Mouse (Mus musculus) limb, embryonic 12.5 days (tissue): ENCODE data around the gene Fstl5. TPM values are rescaled to one million over a fixed set of nuclear protein-coding genes. Genes with fewer than 3 reads are reported as not detected.

Experiments used
- ATAC-seq: fragments of 200-750 bp; cut with Nextera tagmentation; 2 replicates; pipeline ENCODE4 v1.8.0; 2017; ENCODE audit warnings: low read depth, moderate TSS enrichment; ENCODE audit not compliant: insufficient number of reproducible peaks, insufficient read depth, low FRiP score, low TSS enrichment
- H3K27ac ChIP-seq: fragments of 300-500 bp; sonication (generic); 2 replicates; pipeline ENCODE4 v1.5.1; 2016; ENCODE audit warnings: mild to moderate bottlenecking, moderate library complexity
- H3K27me3 ChIP-seq: fragments of 300-500 bp; sonication (generic); 2 replicates; pipeline ENCODE4 v1.6.1; 2016; ENCODE audit warnings: mild to moderate bottlenecking, moderate library complexity
- H3K36me3 ChIP-seq: fragments of 300-500 bp; sonication (generic); 2 replicates; pipeline ENCODE4 v1.6.1; 2016; ENCODE audit warnings: mild to moderate bottlenecking, moderate library complexity
- H3K4me1 ChIP-seq: fragments of 300-500 bp; sonication (generic); replicated peaks from 2 replicates; pipeline ENCODE4 v1.6.1; 2016
- H3K4me2 ChIP-seq: fragments of 300-500 bp; sonication (generic); 2 replicates; pipeline ENCODE4 v1.6.1; 2016; ENCODE audit warnings: mild to moderate bottlenecking, moderate library complexity
- H3K4me3 ChIP-seq: fragments of 300-500 bp; sonication (generic); replicated peaks from 2 replicates; pipeline ENCODE4 v1.5.1; 2016; ENCODE audit warnings: mild to moderate bottlenecking
- H3K9ac ChIP-seq: fragments of 300-500 bp; sonication (generic); replicated peaks from 2 replicates; pipeline ENCODE4 v1.6.1; 2016; ENCODE audit warnings: mild to moderate bottlenecking, moderate library complexity
- H3K9me3 ChIP-seq: fragments of 300-500 bp; sonication (generic); 2 replicates; pipeline ENCODE4 v1.6.1; 2016; ENCODE audit warnings: mild to moderate bottlenecking, moderate library complexity
- WGBS: fragments of 180-500 bp; shearing (Covaris S2); methylation state at CpG from one replicate; pipeline ENCODE4 v1.1.7; 2016; 5-methylcytosine and 5-hydroxymethylcytosine counted together
- polyA plus RNA-seq: library from polyadenylated mRNA; unstranded; fragments of >200 nt; fragmentation: Nextera tagmentation; extraction: Ambion mirVana; gene quantifications from 2 replicates; pipeline ENCODE4 v1.2.1, GENCODE M21; 2016

The Fstl5 gene
- 0.13 and 0.33 TPM in 2 replicates for polyA plus RNA-seq

DNA sequence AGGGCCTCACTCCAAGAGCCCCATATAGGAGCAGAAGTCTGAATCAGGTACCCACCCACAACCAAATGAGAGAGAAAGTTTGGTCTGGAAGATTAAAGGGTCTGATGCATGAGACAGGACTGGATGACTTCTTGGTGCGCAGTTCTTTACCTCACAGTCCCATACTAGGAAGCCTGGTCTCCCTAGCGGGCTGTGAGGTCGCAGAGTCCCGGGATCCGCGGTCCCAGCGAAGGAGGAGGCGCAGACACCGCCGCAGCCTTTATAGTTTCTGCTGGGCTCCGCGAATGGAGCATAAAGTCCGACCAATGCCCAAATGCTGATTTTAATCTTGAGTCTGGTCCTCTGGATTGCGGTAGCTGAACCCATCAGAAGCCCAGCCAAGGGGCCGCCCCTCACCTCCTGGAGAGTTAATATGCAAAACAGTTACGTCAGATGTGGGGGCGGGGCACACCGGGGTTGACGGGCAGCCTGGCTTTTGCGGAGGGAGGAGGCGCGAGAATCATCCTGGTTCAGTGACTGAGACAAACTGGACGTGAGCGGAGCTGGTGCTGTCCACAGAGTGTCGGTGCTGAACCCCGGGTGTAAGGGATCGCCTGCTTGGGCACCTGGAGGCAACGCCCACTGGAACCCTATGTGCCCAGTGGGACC is at the start of gene Fstl5:
Gene Fstl5, plus strand, starts transcription at position 211 of the 648 bp plus-strand sequence.
- 2% methylated on average over 28 of the region's 28 CpGs for WGBS
- H3K4me1 ChIP-seq = peaks cover 3% of the 10 kb centered on the region; the same call in 1 of the 2 replicates
- no peaks in the 10 kb centered on the region for H3K27me3 ChIP-seq
- H3K9me3 ChIP-seq = no peaks in the 10 kb centered on the region
- H3K4me2 ChIP-seq = peak within 1 kb of the TSS; percentile 60
- ATAC-seq = peak; percentile 78
- H3K36me3 ChIP-seq = no peaks in the 10 kb centered on the region
- H3K4me3 ChIP-seq = peak within 1 kb of the TSS; percentile 39
- H3K27ac ChIP-seq = no peak within 1 kb of the TSS
- H3K9ac ChIP-seq = no peak within 1 kb of the TSS

DNA sequence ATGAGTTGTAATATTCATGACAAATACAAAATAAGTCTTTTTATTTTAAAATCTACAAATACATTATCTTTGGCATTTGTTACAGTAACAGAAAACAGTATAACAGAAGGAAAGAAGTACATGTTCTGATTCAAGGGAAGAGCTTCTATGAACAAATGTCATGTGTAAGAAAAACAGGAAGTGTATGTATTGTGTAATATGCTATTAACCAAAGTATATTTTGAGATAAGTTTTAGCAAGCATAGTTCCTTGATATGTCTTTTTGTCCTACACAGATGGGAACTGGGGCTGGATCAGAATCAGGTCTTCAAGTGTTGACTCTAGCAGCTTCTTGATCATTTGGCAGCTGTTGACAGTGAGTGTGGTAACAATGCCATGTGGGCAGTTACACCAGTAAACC is 48.5 kb upstream of the Fstl5 start:
- H3K9ac ChIP-seq = no peak overlapping the region
- no peaks in the 10 kb centered on the region for H3K27me3 ChIP-seq
- H3K4me3 ChIP-seq = no peak overlapping the region
- H3K9me3 ChIP-seq = no peaks in the 10 kb centered on the region
- no peak overlapping the region for H3K4me2 ChIP-seq
- ATAC-seq = no peak
- H3K4me1 ChIP-seq = no peaks in the 10 kb centered on the region
- no peak overlapping the region for H3K27ac ChIP-seq
- no peaks in the 10 kb centered on the region for H3K36me3 ChIP-seq

DNA sequence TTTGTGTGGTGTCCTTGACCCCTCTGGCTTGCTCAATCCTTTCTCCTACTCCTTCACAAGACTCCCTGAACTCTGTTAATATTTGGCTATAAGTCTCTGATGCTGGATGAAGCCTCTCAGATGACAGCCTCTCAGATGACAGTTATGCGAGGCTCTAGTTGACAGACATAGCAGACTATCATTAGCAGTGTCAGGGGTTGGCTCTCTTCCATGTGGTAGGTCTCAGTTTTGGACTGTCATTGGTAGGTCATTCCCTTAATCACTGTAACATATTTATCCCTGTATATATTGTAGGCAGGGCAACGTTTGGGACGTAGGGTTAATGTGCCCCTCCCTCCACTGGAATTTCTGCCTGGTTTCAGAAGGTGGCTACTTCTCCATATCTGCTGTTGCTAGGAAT is 22.9 kb upstream of the Fstl5 start:
- no peaks in the 10 kb centered on the region for H3K27me3 ChIP-seq
- H3K9me3 ChIP-seq = no peaks in the 10 kb centered on the region
- no peak overlapping the region for H3K9ac ChIP-seq
- no peaks in the 10 kb centered on the region for H3K4me1 ChIP-seq
- 83% methylated on average over 3 of the region's 3 CpGs for WGBS
- no peaks in the 10 kb centered on the region for H3K36me3 ChIP-seq
- no peak overlapping the region for H3K4me3 ChIP-seq
- no peak for ATAC-seq
- no peak overlapping the region for H3K27ac ChIP-seq
- H3K4me2 ChIP-seq = no peak overlapping the region

DNA sequence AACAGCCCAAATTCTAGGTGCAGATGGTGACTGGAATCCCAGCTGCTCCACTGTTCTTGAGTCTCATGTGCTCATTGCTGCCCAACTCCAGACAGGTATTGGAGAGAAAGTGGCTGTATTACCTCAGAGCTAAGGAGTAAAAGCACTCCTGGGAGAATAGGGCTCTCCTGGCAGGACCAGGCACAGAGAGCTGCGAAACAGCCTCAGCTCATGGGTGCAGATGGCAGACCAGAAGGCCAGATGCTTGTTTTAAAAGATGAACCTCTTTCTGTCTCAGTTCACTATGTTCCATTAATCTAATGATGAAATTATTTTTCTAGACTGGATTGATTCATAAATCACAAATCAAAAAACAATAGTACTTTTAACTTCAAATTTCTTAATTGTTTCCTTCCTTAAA is 12.1 kb upstream of the Fstl5 start:
- H3K4me2 ChIP-seq = no peak overlapping the region
- H3K36me3 ChIP-seq = no peaks in the 10 kb centered on the region
- H3K27me3 ChIP-seq = no peaks in the 10 kb centered on the region
- 79% methylated on average over 1 of the region's 1 CpGs for WGBS
- no peaks in the 10 kb centered on the region for H3K9me3 ChIP-seq
- H3K4me1 ChIP-seq = no peaks in the 10 kb centered on the region
- no peak overlapping the region for H3K27ac ChIP-seq
- no peak overlapping the region for H3K4me3 ChIP-seq
- ATAC-seq = no peak
- no peak overlapping the region for H3K9ac ChIP-seq

DNA sequence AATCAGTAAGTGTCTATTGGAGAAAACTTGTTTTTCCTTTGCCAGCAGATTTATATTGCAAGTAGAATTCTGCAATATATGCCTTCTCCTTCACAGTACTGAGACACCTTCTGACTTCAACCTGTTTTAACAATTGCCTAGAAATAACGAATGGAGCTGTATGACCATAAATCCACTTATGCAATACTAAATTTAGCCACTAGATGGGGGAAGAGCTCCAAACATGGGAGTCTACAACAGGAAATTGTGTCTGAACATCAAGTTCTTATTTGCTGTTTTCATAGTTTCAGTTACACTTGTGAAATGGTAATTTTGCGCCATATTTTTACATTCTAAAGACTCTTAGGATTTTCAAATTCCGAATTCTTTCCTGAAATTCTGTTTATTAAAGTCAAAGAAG is 6.2 kb upstream of the Fstl5 start:
- H3K4me3 ChIP-seq = no peak overlapping the region

DNA sequence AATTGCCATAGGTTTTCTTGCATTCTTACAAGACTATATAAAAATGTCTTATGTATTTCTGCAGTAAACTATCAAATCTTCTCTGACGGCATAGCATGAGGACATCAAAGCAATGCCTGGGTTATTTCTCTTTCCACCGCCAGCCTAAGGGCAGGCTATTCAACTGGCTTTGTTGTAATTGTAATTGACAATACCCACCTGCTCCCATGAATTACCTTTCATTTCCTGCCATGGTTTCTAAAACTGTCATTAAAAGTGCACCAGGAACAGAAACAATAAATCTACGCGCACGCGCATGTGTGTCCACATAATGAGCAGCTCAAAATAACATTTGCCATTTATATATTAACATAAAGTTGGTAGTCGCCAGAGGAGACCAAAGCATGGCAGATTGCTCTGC is 1.2 kb upstream of the Fstl5 start:
- Histone ChIP-seq H3K9me3 (no peaks in the 10 kb centered on the region), H3K9ac (no peak overlapping the region), H3K27me3 (no peaks in the 10 kb centered on the region), H3K36me3 (no peaks in the 10 kb centered on the region), H3K4me3 (no peak overlapping the region), H3K27ac (no peak overlapping the region), H3K4me2 (no peak overlapping the region), H3K4me1 (peaks cover 3% of the 10 kb centered on the region; the same call in 1 of the 2 replicates)
- ATAC-seq = no peak
- WGBS = 34% methylated on average over 7 of the region's 7 CpGs

More for the DNA sequence above, 6.2 kb upstream of the Fstl5 start:
- Histone ChIP-seq H3K27me3 (no peaks in the 10 kb centered on the region), H3K27ac (no peak overlapping the region), H3K9me3 (no peaks in the 10 kb centered on the region), H3K36me3 (no peaks in the 10 kb centered on the region), H3K4me2 (no peak overlapping the region), H3K4me1 (no peaks in the 10 kb centered on the region), H3K9ac (no peak overlapping the region)
- WGBS = under 1% methylated on average over 3 of the region's 3 CpGs
- ATAC-seq = no peak

DNA sequence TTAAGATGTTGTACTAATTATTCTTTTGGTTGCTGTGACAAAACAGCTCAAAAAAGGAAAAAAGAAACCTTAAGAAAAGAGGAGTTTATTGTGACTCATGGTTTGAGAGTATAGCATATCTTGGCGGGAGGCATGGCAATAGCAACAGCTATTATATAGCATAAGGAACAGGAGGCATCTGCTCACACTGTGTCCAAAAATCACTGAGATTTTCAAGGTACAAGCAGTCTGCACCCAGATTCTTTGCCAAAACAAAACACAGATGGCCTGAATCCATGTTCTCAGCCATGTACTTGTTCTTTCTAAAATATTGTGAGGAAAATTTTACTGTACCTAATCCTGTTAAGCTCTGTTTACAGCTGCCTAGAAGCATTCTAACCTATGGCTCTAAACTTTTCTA is 66.4 kb downstream of the Fstl5 start:
- WGBS = 97% methylated on average over 1 of the region's 1 CpGs

DNA sequence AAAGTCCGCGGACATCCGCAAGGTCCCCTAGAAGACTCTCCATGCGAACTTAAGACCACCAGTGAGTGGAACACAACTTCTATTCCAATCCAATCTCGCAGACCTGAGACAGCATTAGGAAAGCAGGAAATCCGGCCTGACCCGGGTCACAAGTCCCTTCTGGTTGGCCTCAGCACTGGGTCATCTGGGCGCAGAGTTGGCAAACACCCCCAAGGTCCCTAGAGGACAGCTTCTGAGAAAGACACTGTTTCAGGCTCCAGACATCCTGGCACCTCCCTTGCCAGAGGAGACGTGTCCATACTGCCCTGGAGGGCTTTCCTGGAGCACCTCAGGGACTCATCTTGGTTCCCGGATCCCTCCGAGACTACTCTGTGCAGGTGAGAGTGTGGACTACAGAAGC is 73.8 kb downstream of the Fstl5 start:
- no peak overlapping the region for H3K4me2 ChIP-seq
- no peak overlapping the region for H3K27ac ChIP-seq
- H3K4me1 ChIP-seq = no peaks in the 10 kb centered on the region
- no peak overlapping the region for H3K9ac ChIP-seq
- H3K36me3 ChIP-seq = no peaks in the 10 kb centered on the region
- 90% methylated on average over 11 of the region's 11 CpGs for WGBS
- no peaks in the 10 kb centered on the region for H3K27me3 ChIP-seq
- no peak for ATAC-seq
- no peaks in the 10 kb centered on the region for H3K9me3 ChIP-seq
- H3K4me3 ChIP-seq = no peak overlapping the region

More for the DNA sequence above, 66.4 kb downstream of the Fstl5 start:
- Histone ChIP-seq H3K4me1 (no peaks in the 10 kb centered on the region), H3K4me3 (no peak overlapping the region), H3K9ac (no peak overlapping the region), H3K4me2 (no peak overlapping the region), H3K9me3 (no peaks in the 10 kb centered on the region), H3K27me3 (no peaks in the 10 kb centered on the region), H3K27ac (no peak overlapping the region), H3K36me3 (no peaks in the 10 kb centered on the region)
- no peak for ATAC-seq

DNA sequence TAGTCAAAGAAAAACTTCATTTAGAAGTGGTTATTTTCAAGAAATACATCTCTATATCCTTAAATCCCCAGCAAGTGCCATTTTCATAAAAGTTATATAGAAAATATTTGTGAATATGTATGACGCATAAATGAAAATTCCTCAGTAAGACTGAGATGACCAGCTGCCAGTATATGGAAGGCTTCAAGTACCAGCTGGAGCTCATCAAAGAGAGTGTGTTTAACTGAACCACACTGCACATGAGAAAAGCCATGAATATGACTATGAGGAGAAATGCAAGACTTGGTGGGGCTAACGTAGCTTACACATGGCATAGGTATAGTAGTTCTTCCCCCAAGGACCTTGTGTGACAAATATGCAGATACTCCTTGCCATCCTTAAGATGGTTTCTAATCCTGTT is 164.8 kb downstream of the Fstl5 start:
- no peak for ATAC-seq
- Histone ChIP-seq H3K9me3 (no peaks in the 10 kb centered on the region), H3K36me3 (no peaks in the 10 kb centered on the region)

DNA sequence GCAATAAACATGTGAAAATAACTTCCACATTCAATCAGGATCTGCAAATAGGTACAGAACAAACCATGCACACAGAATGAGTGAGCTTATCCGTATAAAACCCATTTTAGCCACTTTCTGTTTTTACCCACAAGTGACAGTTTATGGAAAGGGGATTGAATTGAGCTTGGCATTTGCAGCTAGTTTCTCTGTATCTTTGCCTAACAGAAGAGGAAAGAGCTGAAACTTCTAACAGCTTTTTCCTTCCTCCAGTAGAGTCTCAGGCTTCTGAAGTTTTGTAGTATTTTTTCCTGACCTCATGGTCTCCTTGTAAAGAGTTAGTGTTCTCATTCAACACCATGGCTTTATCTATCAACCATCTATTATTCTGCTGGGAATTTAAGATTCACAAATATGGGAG is 177.3 kb downstream of the Fstl5 start:
- no peak for ATAC-seq
- no peaks in the 10 kb centered on the region for H3K27me3 ChIP-seq
- H3K36me3 ChIP-seq = no peaks in the 10 kb centered on the region
- no peak overlapping the region for H3K27ac ChIP-seq
- no peak overlapping the region for H3K4me2 ChIP-seq
- H3K4me3 ChIP-seq = no peak overlapping the region
- WGBS = 89% methylated on average over 1 of the region's 1 CpGs
- H3K9ac ChIP-seq = no peak overlapping the region
- no peaks in the 10 kb centered on the region for H3K9me3 ChIP-seq
- no peaks in the 10 kb centered on the region for H3K4me1 ChIP-seq

More for the DNA sequence above, 164.8 kb downstream of the Fstl5 start:
- no peak overlapping the region for H3K4me3 ChIP-seq
- no peak overlapping the region for H3K9ac ChIP-seq
- H3K27me3 ChIP-seq = no peaks in the 10 kb centered on the region
- WGBS = 91% methylated on average over 2 of the region's 2 CpGs
- no peak overlapping the region for H3K27ac ChIP-seq
- H3K4me2 ChIP-seq = no peak overlapping the region
- H3K4me1 ChIP-seq = no peaks in the 10 kb centered on the region

DNA sequence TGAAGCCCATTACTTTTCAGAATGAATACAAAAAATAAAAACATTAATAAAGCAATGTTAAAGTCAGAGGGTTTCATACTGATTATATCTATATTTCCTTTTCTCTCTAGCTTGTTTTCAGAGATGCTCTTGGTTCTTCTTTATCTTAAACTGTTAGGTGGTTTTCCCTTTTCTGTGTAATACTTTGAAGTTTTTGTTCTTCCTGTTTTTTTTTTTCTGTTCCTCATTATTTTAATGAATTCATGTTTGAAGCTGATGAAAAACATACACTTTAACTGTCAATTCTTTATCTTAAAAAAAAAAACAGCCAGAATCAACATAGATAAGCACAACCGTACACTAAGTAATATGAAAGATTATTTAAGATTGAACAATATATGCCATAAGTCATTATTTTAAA is 218.9 kb downstream of the Fstl5 start:
- no peak overlapping the region for H3K4me3 ChIP-seq
- no peaks in the 10 kb centered on the region for H3K4me1 ChIP-seq
- H3K27me3 ChIP-seq = no peaks in the 10 kb centered on the region
- no peak for ATAC-seq
- no peak overlapping the region for H3K27ac ChIP-seq
- H3K4me2 ChIP-seq = no peak overlapping the region
- H3K36me3 ChIP-seq = no peaks in the 10 kb centered on the region
- H3K9ac ChIP-seq = no peak overlapping the region
- WGBS = 92% methylated on average over 1 of the region's 1 CpGs
- no peaks in the 10 kb centered on the region for H3K9me3 ChIP-seq

DNA sequence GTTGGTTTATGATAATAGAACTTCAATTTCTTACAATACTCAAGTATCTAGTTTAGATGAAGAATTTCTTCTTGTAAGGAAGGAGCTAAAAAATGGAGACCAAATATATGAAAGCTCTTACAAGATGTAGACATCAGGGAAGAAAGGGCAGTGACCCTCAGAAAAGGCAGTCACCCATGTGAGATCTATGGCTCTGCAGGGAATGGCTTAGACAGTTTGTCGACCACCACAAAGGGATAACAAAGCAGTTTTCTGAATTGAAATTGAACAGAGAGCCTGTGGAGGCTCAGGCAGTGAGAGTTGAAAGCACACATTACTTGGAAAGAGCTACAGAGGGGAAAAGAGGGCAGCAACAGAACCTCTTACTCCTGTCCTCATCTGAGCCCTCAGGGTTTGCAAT is 220.3 kb downstream of the Fstl5 start:
- Histone ChIP-seq H3K4me3 (no peak overlapping the region), H3K9ac (no peak overlapping the region), H3K4me2 (no peak overlapping the region), H3K9me3 (no peaks in the 10 kb centered on the region), H3K27me3 (no peaks in the 10 kb centered on the region), H3K36me3 (no peaks in the 10 kb centered on the region), H3K4me1 (no peaks in the 10 kb centered on the region), H3K27ac (no peak overlapping the region)
- 49% methylated on average over 1 of the region's 1 CpGs for WGBS
- ATAC-seq = no peak
